Comparison of ENCODE assay signal across 7 mouse cellular contexts in the genomic region with DNA sequence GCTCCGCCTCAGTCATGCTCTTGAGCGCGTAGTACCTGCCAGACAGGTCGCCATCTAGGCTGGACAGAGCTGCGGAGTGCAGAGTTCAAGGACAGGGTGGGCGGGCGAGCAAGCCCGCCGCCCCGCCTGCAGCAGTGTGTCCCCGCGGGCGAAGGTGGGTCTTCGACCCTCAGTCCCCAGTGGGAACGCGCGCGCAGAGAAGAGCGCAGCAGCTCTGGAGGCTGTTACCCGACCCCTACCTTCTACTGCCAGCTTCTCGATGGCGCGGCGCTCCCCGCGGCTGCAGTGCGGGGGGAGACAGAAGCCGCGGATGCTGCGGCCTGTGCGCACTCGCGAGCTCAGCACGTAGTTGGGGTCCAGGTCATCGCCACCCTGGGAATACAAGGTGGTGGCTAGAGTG. TPM values are rescaled to one million over a fixed set of nuclear protein-coding genes. Genes with fewer than 3 reads are reported as not detected.
DNase-seq lines count a peak whose midpoint lies in the region; ATAC-seq and TF ChIP-seq lines count a peak whose summit lies in the region.

No protein-coding gene starts in this region.

- no peaks in the 10 kb centered on the region for H3K9me3 ChIP-seq in megakaryocyte, embryonic 14.5 days
- no peaks in the 10 kb centered on the region for H3K9me3 ChIP-seq in forebrain, embryonic 10.5 days
- no peaks in the 10 kb centered on the region for H3K9me3 ChIP-seq in limb, embryonic 10.5 days (replicated peaks)

- ATAC-seq in megakaryocyte, adult 5-6 weeks (ENCODE audit: poor library complexity, severe bottlenecking) = no peak

- peaks cover 45% of the 10 kb centered on the region for H3K27me3 ChIP-seq in megakaryocyte, embryonic 14.5 days (replicated peaks)
- peaks cover 67% of the 10 kb centered on the region for H3K27me3 ChIP-seq in forebrain, embryonic 10.5 days (ENCODE audit: poor library complexity, severe bottlenecking)
- H3K27me3 ChIP-seq in limb, embryonic 10.5 days (ENCODE audit: low read depth, poor library complexity, severe bottlenecking) = peaks cover 74% of the 10 kb centered on the region
- no peaks in the 10 kb centered on the region for H3K27me3 ChIP-seq in small intestine, adult 2 months (ENCODE audit: control insufficient read depth, insufficient read depth, low read length)

- WGBS in forebrain, embryonic 10.5 days = 1% methylated on average over 35 of the region's 35 CpGs
- WGBS in limb, embryonic 10.5 days = 1% methylated on average over 35 of the region's 35 CpGs
- 8% methylated on average over 35 of the region's 35 CpGs for WGBS in small intestine, adult 2 months

- H3K4me3 ChIP-seq in megakaryocyte, embryonic 14.5 days (replicated peaks) = peak overlapping the region; percentile 93
- H3K4me3 ChIP-seq in forebrain, embryonic 10.5 days = peak overlapping the region; percentile 78
- H3K4me3 ChIP-seq in limb, embryonic 10.5 days = peak overlapping the region; percentile 58
- peak overlapping the region; percentile 81 for H3K4me3 ChIP-seq in small intestine, adult 2 months (ENCODE audit: low read depth, low read length)

- no peak for TF ChIP-seq POLR2A in small intestine, adult 2 months (IDR thresholded peaks at IDR 0.05; ENCODE audit: low read depth, low read length)

- no peak for DNase-seq in forebrain, embryonic 10.5 days (ENCODE audit: extremely low spot score, low spot score)
- DNase-seq in limb, embryonic 10.5 days (ENCODE audit: low spot score) = peak; percentile 60
- DNase-seq in kidney, adult 18-20 months = no peak
- no peak for DNase-seq in urinary bladder, postnatal 25 days (ENCODE audit: low spot score)

- H3K4me1 ChIP-seq in megakaryocyte, embryonic 14.5 days = peaks cover 87% of the 10 kb centered on the region
- H3K4me1 ChIP-seq in forebrain, embryonic 10.5 days = peaks cover 64% of the 10 kb centered on the region
- peaks cover 48% of the 10 kb centered on the region for H3K4me1 ChIP-seq in limb, embryonic 10.5 days
- H3K4me1 ChIP-seq in small intestine, adult 2 months (ENCODE audit: control insufficient read depth, insufficient read depth, insufficient read length, low read length) = peaks cover 29% of the 10 kb centered on the region

- peak overlapping the region; percentile 93 for H3K27ac ChIP-seq in forebrain, embryonic 10.5 days
- no peak overlapping the region for H3K27ac ChIP-seq in limb, embryonic 10.5 days
- H3K27ac ChIP-seq in small intestine, adult 2 months (ENCODE audit: insufficient read depth, low read depth, low read length) = peak overlapping the region; percentile 21; the same call in 1 of the 2 replicates

- peaks cover 10% of the 10 kb centered on the region for H3K36me3 ChIP-seq in megakaryocyte, embryonic 14.5 days (replicated peaks; ENCODE audit: low read length)
- peaks cover 45% of the 10 kb centered on the region for H3K36me3 ChIP-seq in forebrain, embryonic 10.5 days (replicated peaks)
- H3K36me3 ChIP-seq in limb, embryonic 10.5 days = no peaks in the 10 kb centered on the region
- peaks cover 7% of the 10 kb centered on the region; the same call in 1 of the 2 replicates for H3K36me3 ChIP-seq in small intestine, adult 2 months (ENCODE audit: control insufficient read depth, insufficient read depth, low read length)

- TF ChIP-seq CTCF in small intestine, adult 2 months (IDR thresholded peaks at IDR 0.05; ENCODE audit: extremely low read depth, insufficient read length, insufficient replicate concordance, low read depth, low read length) = no peak

RNA-seq across cellular contexts. Expression of a gene that starts 1.2 kb away (rescaled TPM):
- polyA plus RNA-seq in megakaryocyte, embryonic 14.5 days (2012; ENCODE audit: insufficient read depth, low replicate concordance) = 64.6 and 102 TPM in 2 replicates
- 8.0 and 9.7 TPM in 2 replicates for total RNA-seq in megakaryocyte, adult 5-6 weeks (2015)
- total RNA-seq in megakaryocyte, adult 5-6 weeks (2017) = 22.0 and 23.1 TPM in 2 replicates
- 1,567 and 1,577 TPM in 2 replicates for polyA plus RNA-seq in forebrain, embryonic 10.5 days (2016; fragmentation: Nextera tagmentation; extraction: Ambion mirVana)
- polyA plus RNA-seq in limb, embryonic 10.5 days (2016; fragmentation: Nextera tagmentation; extraction: Ambion mirVana) = 46.5 and 55.9 TPM in 2 replicates
- polyA plus RNA-seq in small intestine, adult 2 months (2012; rRNA removed) = 599 and 1,328 TPM in 2 replicates

RNA-seq across cellular contexts. Expression of a gene that starts 6.9 kb away (rescaled TPM):
- 9.9 and 10.0 TPM in 2 replicates for polyA plus RNA-seq in megakaryocyte, embryonic 14.5 days (2012; ENCODE audit: insufficient read depth, low replicate concordance)
- 2.3 and 3.2 TPM in 2 replicates for total RNA-seq in megakaryocyte, adult 5-6 weeks (2015)
- 2.2 and 3.8 TPM in 2 replicates for total RNA-seq in megakaryocyte, adult 5-6 weeks (2017)
- polyA plus RNA-seq in forebrain, embryonic 10.5 days (2016; fragmentation: Nextera tagmentation; extraction: Ambion mirVana) = 23.7 and 23.8 TPM in 2 replicates
- polyA plus RNA-seq in limb, embryonic 10.5 days (2016; fragmentation: Nextera tagmentation; extraction: Ambion mirVana) = 18.2 and 21.0 TPM in 2 replicates
- polyA plus RNA-seq in small intestine, adult 2 months (2012; rRNA removed) = 24.9 and 33.6 TPM in 2 replicates

RNA-seq across cellular contexts. Expression of a gene that starts 42.1 kb away (rescaled TPM):
- polyA plus RNA-seq in megakaryocyte, embryonic 14.5 days (2012; ENCODE audit: insufficient read depth, low replicate concordance) = 2.5 and 4.8 TPM in 2 replicates
- 10.8 and 11.4 TPM in 2 replicates for total RNA-seq in megakaryocyte, adult 5-6 weeks (2015)
- total RNA-seq in megakaryocyte, adult 5-6 weeks (2017) = 19.1 and 21.8 TPM in 2 replicates
- polyA plus RNA-seq in forebrain, embryonic 10.5 days (2016; fragmentation: Nextera tagmentation; extraction: Ambion mirVana) = 56.5 and 57.5 TPM in 2 replicates
- 52.6 and 52.9 TPM in 2 replicates for polyA plus RNA-seq in limb, embryonic 10.5 days (2016; fragmentation: Nextera tagmentation; extraction: Ambion mirVana)
- 3.4 and 5.5 TPM in 2 replicates for polyA plus RNA-seq in small intestine, adult 2 months (2012; rRNA removed)

RNA-seq across cellular contexts. Expression of a gene that starts 42.1 kb away (rescaled TPM):
- polyA plus RNA-seq in megakaryocyte, embryonic 14.5 days (2012; ENCODE audit: insufficient read depth, low replicate concordance) = 65.2 and 126 TPM in 2 replicates
- total RNA-seq in megakaryocyte, adult 5-6 weeks (2015) = 44.6 and 45.0 TPM in 2 replicates
- total RNA-seq in megakaryocyte, adult 5-6 weeks (2017) = 60.6 and 61.0 TPM in 2 replicates
- polyA plus RNA-seq in forebrain, embryonic 10.5 days (2016; fragmentation: Nextera tagmentation; extraction: Ambion mirVana) = 57.9 and 62.6 TPM in 2 replicates
- polyA plus RNA-seq in limb, embryonic 10.5 days (2016; fragmentation: Nextera tagmentation; extraction: Ambion mirVana) = 57.4 and 64.8 TPM in 2 replicates
- 12.1 and 16.7 TPM in 2 replicates for polyA plus RNA-seq in small intestine, adult 2 months (2012; rRNA removed)
